Mouse (Mus musculus): ENCODE results near the gene Nsd1. TPM values are rescaled to one million over a fixed set of nuclear protein-coding genes. Genes with fewer than 3 reads are reported as not detected.
"Not testable (repeated sequence)": the region's sequence is repeated elsewhere in the genome, so short reads cannot be mapped to it uniquely, and the experiment has no call there.

The Nsd1 gene
- total RNA-seq, 2 experiments from 2014 or later = 125 to 131 TPM

- DNase-seq (ENCODE audit: low spot score in 2 of 2) = no peak
- no peak overlapping the region for H3K4me3 ChIP-seq
- H3K27ac ChIP-seq = peak overlapping the region; percentile 64; the same call in 1 of the 2 replicates
- peak; percentile 71 for TF ChIP-seq CTCF (conservative IDR thresholded peaks at IDR 0.05)
Observed at GRCm38 (mm10) chr13:55177903-55178496, 31.6 kb upstream of the Nsd1 start.

GRCm38 (mm10) chr13:55178556-55178955 lies 31.0 kb upstream of the Nsd1 start:
- peak; percentile 55 to 79 for DNase-seq (ENCODE audit: low spot score in 2 of 2)
- H3K27ac ChIP-seq = peak overlapping the region; percentile 64; the same call in 1 of the 2 replicates
- TF ChIP-seq CTCF (conservative IDR thresholded peaks at IDR 0.05) = peak; percentile 79

GRCm38 (mm10) chr13:55179591-55179990 lies 30.0 kb upstream of the Nsd1 start:
- Histone ChIP-seq H3K27ac (no peak overlapping the region), H3K4me3 (no peak overlapping the region)
- no peak for TF ChIP-seq CTCF (conservative IDR thresholded peaks at IDR 0.05)
- DNase-seq (ENCODE audit: low spot score in 2 of 2) = no peak

More at GRCm38 (mm10) chr13:55178556-55178955, 31.0 kb upstream of the Nsd1 start:
- H3K4me3 ChIP-seq = no peak overlapping the region

GRCm38 (mm10) chr13:55181786-55182172 lies 27.8 kb upstream of the Nsd1 start:
- H3K27ac ChIP-seq = peak overlapping the region; percentile 90

GRCm38 (mm10) chr13:55182173-55182894 lies 27.2 kb upstream of the Nsd1 start:
- peak overlapping the region; percentile 51 for H3K4me3 ChIP-seq
- peak overlapping the region; percentile 90 for H3K27ac ChIP-seq
- peak; percentile 67 to 80 for DNase-seq (ENCODE audit: low spot score in 2 of 2)
- TF ChIP-seq CTCF (conservative IDR thresholded peaks at IDR 0.05) = peak; percentile 73

More at GRCm38 (mm10) chr13:55181786-55182172, 27.8 kb upstream of the Nsd1 start:
- no peak for DNase-seq (ENCODE audit: low spot score in 2 of 2)
- H3K4me3 ChIP-seq = peak overlapping the region; percentile 51; the same call in 1 of the 2 replicates
- no peak for TF ChIP-seq CTCF (conservative IDR thresholded peaks at IDR 0.05)

GRCm38 (mm10) chr13:55183382-55183781 lies 26.2 kb upstream of the Nsd1 start:
- H3K4me3 ChIP-seq = no peak overlapping the region
- TF ChIP-seq CTCF (conservative IDR thresholded peaks at IDR 0.05) = no peak

GRCm38 (mm10) chr13:55187062-55187461 lies 22.5 kb upstream of the Nsd1 start:
- DNase-seq (ENCODE audit: low spot score in 2 of 2); H3K4me3 ChIP-seq; H3K27ac ChIP-seq: not testable (repeated sequence)

More at GRCm38 (mm10) chr13:55183382-55183781, 26.2 kb upstream of the Nsd1 start:
- no peak overlapping the region for H3K27ac ChIP-seq
- DNase-seq (ENCODE audit: low spot score in 2 of 2) = no peak

- no peak for DNase-seq (ENCODE audit: low spot score in 2 of 2)
- no peak for TF ChIP-seq CTCF (conservative IDR thresholded peaks at IDR 0.05)
- Histone ChIP-seq H3K4me3 (peak overlapping the region; percentile 68), H3K27ac (peak overlapping the region; percentile 86)
Observed at GRCm38 (mm10) chr13:55189531-55190107, 20.0 kb upstream of the Nsd1 start.

- peak; percentile 85 for TF ChIP-seq CTCF (conservative IDR thresholded peaks at IDR 0.05)
- H3K4me3 ChIP-seq = peak overlapping the region; percentile 68
- peak; percentile 92 to 93 for DNase-seq (ENCODE audit: low spot score in 2 of 2)
- H3K27ac ChIP-seq = peak overlapping the region; percentile 86
Observed at GRCm38 (mm10) chr13:55190121-55190868, 19.3 kb upstream of the Nsd1 start.

GRCm38 (mm10) chr13:55191535-55191934 lies 18.0 kb upstream of the Nsd1 start:
- H3K4me3 ChIP-seq = no peak overlapping the region
- no peak for TF ChIP-seq CTCF (conservative IDR thresholded peaks at IDR 0.05)
- no peak for DNase-seq (ENCODE audit: low spot score in 2 of 2)
- H3K27ac ChIP-seq = no peak overlapping the region

- not testable (repeated sequence) for DNase-seq (ENCODE audit: low spot score in 2 of 2); H3K4me3 ChIP-seq; H3K27ac ChIP-seq
Observed at GRCm38 (mm10) chr13:55202758-55203157, 6.8 kb upstream of the Nsd1 start.

- no peak for DNase-seq (ENCODE audit: low spot score in 2 of 2)
- H3K4me3 ChIP-seq = no peak overlapping the region
- no peak overlapping the region for H3K27ac ChIP-seq
- no peak for TF ChIP-seq CTCF (conservative IDR thresholded peaks at IDR 0.05)
Observed at GRCm38 (mm10) chr13:55203740-55204139, 5.8 kb upstream of the Nsd1 start.
